Mouse (Mus musculus) G1E (cell line): ENCODE data around the gene Arpc5l.

Experiments
- CTCF ChIP-seq: IDR thresholded peaks from 2 replicates; pipeline ENCODE4 v1.5.1; 2012; ENCODE audit warnings: low read depth, low read length, inconsistent platforms, mixed read lengths
- GATA1 ChIP-seq: IDR thresholded peaks from 2 replicates; pipeline ENCODE4 v1.6.1; 2012; ENCODE audit warnings: borderline replicate concordance, low read length, inconsistent platforms, mixed read lengths
- TAL1 ChIP-seq: conservative IDR thresholded peaks from 2 replicates; pipeline ENCODE4 v1.6.1; 2012; ENCODE audit warnings: low read depth, low read length, inconsistent platforms, mixed read lengths

DNA sequence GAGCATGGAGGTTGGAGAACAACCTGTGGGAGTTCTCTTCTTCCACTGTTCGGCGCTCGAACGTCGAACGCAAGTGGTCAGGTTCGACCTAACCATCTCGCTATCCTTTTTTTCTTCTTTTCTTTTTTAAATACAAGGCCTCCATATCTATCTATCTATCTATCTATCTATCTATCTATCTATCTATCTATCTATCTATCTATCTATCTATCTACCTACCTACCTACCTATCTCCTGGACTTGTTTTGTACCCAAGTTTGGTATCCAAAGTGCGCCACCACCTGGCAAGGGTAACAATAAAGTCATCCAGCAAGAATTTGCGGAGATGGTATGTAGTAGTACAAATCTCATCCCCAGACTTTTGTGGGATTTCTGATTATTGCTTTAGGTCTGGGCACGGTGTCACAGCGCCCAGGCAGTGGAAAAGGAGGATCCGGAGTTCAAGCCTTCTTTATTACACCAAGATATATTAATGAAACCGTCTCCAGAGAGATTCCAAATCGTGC is 479 bp downstream of the Arpc5l start, which contains the start of gene Rpl35:
- TF ChIP-seq CTCF, result no peak
- TF ChIP-seq TAL1, result no peak
- TF ChIP-seq GATA1, result no peak
